Mouse (Mus musculus) leukemia stem cell, adult 10-12 weeks (primary cell): ENCODE results near the gene Bscl2. TPM values are rescaled to one million over a fixed set of nuclear protein-coding genes. Genes with fewer than 3 reads are reported as not detected.

ENCODE experiments used
- polyA plus RNA-seq: library from polyadenylated mRNA; stranded (reverse); fragments of >175 nt; gene quantifications from 2 replicates; pipeline ENCODE4 v1.2.3, GENCODE M21; 2012; ENCODE audit warnings: low replicate concordance

Gene Bscl2
- 36.5 and 111 TPM in 2 replicates for polyA plus RNA-seq

GRCm38 (mm10) chr19:8837251-8837791, at the start of gene Bscl2:
Gene Bscl2 (plus strand): TSS chr19:8837467.

GRCm38 (mm10) chr19:8798264-8798946, 38.9 kb upstream of the Bscl2 start, which contains the start of gene Polr2g:
Gene Polr2g (minus strand): TSS chr19:8798577.

GRCm38 (mm10) chr19:8802130-8802821, 35.0 kb upstream of the Bscl2 start, which contains the start of gene Zbtb3:
Gene Zbtb3 (plus strand): TSS chr19:8802555.

GRCm38 (mm10) chr19:8818801-8819595, 18.3 kb upstream of the Bscl2 start, which contains the start of gene Ttc9c:
Gene Ttc9c (minus strand): TSS chr19:8819333.

GRCm38 (mm10) chr19:8819596-8820423, 17.5 kb upstream of the Bscl2 start, which contains the start of gene Hnrnpul2:
Gene Hnrnpul2 (plus strand): TSS chr19:8820010.

GRCm38 (mm10) chr19:8829660-8830059, 7.6 kb upstream of the Bscl2 start, which contains the start of gene AC129217.1:
Gene AC129217.1 (plus strand): TSS chr19:8829773.

GRCm38 (mm10) chr19:8839103-8839907, 2.0 kb downstream of the Bscl2 start, which contains the start of gene Gng3:
Gene Gng3 (minus strand): TSS chr19:8839194.

GRCm38 (mm10) chr19:8850402-8850901, 13.2 kb downstream of the Bscl2 start, which contains the start of gene Lrrn4cl:
Gene Lrrn4cl (plus strand): TSS chr19:8850768.

GRCm38 (mm10) chr19:8871267-8872186, 34.3 kb downstream of the Bscl2 start, which contains the start of gene Ubxn1:
Gene Ubxn1 (plus strand): TSS chr19:8871496.

GRCm38 (mm10) chr19:8880311-8881033, 43.2 kb downstream of the Bscl2 start, which contains the start of gene Uqcc3:
Gene Uqcc3 (minus strand): TSS chr19:8880923.

GRCm38 (mm10) chr19:8883616-8884015, 46.3 kb downstream of the Bscl2 start, which contains the start of the genes Lbhd1 and Gm49403:
Gene Lbhd1 (plus strand): TSS chr19:8883732.
Gene Gm49403 (plus strand): TSS chr19:8883930.

GRCm38 (mm10) chr19:8888511-8889385, 51.5 kb downstream of the Bscl2 start, which contains the start of the genes 1810009A15Rik and Gm49416:
Gene 1810009A15Rik (plus strand): TSS chr19:8888853.
Gene Gm49416 (plus strand): TSS chr19:8888926.

GRCm38 (mm10) chr19:8892829-8893766, 55.8 kb downstream of the Bscl2 start, which contains the start of gene Ints5:
Gene Ints5 (plus strand): TSS chr19:8893005.

GRCm38 (mm10) chr19:8897865-8898495, 60.7 kb downstream of the Bscl2 start, which contains the start of gene Ganab:
Gene Ganab (plus strand): TSS chr19:8898071.

